Mouse (Mus musculus) left cerebral cortex, adult 11 months (tissue): ENCODE measurements around the gene Abhd10.

ENCODE experiments used
- DNase-seq: peaks from one replicate; pipeline ENCODE4 v3.0.0; 2022; ENCODE audit warnings: low spot score

Gene Abhd10

DNA sequence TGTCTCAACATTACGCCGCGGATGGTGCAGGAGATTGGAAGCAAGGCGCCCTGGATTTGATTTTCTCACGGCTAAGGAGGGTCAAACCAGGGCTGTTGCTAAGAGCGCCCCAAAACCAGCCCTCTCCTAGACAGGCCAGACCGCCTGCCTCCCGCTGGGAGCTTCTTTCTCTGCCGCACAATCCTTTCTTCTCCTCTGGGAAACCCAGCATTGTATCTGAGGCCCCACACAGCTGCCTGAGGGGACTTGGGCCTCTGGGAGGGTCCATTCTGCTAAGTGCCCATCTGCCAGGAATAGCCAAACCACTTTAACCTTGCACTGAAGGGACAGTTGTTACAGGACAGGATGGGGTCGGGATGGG, 18.0 kb downstream of the Abhd10 start:
- no peak for DNase-seq

DNA sequence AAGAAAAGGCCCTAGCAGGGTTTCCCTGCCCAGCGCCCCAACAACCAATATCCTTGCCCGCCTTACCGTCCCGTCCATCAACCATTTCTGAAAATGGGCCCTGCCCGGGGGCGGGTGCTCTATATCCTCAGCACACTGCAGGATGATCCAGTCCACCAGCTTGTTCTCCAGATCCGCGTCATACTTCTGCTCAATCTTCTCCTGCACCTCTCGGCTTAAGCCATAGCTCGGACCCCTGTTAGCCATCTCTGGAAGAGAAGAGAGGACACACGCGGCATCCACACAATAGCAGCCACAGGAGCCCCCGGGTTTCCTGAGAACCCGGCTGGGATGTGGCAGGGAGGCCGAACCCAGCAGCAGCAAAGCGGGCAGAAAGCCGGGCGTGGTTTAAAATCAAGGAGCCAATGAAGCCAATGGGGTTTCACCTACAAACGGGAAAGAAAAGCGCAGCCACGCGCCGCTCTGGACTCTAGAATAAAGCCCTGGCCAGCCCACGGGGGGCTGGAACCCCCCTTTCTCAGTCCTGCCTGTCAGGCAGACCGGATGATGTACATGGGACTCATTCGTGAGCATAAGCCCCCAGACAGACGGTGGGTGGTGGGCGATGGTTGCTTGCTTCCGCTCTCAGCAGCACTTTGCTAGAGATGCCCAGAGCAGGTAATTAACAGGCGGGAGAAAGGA, 18.6 kb downstream of the Abhd10 start, which contains the start of gene Tagln3:
Gene Tagln3, minus strand, starts transcription at position 548 of the 681 bp plus-strand sequence.
- peak; percentile 67 for DNase-seq

- no peak for DNase-seq
Measured at GRCm38 (mm10) chr16:45723172-45723901, 19.4 kb downstream of the Abhd10 start.

DNA sequence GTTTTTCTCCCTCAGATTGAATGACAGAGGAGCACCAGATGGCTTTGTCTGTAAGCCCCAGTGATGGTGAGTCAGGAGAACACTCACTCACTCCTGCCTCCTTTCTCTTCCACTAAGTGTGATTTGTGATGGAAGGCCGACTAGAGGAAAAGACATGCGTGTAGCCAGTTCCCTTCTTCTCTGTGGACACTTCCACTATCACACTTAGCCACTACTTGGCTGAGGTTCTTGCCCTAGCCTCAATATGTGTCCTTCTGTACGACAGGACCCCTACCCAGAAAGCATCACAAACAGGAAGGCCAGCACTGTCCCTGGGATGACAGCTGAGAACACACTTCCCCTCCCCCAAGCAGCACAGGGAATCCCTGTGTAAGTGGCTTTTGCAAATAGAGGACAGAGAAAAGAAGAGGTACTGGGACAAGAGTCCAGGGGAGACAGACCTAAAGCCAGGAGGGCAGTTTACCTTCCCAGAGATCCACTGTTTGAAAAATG, 20.2 kb downstream of the Abhd10 start:
- no peak for DNase-seq

GRCm38 (mm10) chr16:45720022-45720630, 22.6 kb downstream of the Abhd10 start:
- DNase-seq: no peak

GRCm38 (mm10) chr16:45718296-45718695, 24.5 kb downstream of the Abhd10 start:
- DNase-seq: no peak

DNA sequence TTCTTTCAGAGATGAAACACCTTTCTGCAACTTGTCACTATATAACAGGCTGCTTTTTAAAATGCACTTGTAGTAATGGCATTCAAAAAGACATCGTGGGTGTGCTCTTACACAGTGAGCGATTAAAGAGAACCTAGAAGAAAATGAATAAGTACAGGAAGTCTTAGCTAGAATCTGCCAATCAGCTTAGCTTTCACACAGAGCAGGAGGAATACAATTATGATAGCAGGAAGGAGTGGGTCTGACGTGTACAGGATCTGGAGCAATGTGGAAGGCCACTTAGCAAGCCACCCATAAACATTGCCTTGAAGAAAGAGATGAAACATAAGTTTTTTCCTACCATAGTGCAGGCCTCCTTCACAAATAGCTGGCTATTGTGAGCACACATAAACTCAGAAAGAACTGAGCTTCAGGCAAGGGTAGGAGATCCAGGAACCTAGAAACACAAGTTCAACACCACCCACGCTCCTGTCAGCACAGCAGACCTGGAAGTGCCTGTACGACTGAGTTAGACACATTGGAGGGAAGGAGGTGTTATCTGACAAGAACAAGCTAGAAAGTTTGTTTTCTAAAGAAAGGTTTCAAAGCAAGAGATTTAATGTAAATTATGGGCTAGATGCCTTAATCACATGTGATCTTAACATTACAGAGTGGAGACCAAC, 28.1 kb downstream of the Abhd10 start:
- DNase-seq: peak; percentile 42

- no peak for DNase-seq
Measured at GRCm38 (mm10) chr16:45713878-45714277, 28.9 kb downstream of the Abhd10 start.

- DNase-seq: no peak
Measured at GRCm38 (mm10) chr16:45713261-45713660, 29.5 kb downstream of the Abhd10 start.

GRCm38 (mm10) chr16:45711263-45711662, 31.5 kb downstream of the Abhd10 start:
- no peak for DNase-seq

DNA sequence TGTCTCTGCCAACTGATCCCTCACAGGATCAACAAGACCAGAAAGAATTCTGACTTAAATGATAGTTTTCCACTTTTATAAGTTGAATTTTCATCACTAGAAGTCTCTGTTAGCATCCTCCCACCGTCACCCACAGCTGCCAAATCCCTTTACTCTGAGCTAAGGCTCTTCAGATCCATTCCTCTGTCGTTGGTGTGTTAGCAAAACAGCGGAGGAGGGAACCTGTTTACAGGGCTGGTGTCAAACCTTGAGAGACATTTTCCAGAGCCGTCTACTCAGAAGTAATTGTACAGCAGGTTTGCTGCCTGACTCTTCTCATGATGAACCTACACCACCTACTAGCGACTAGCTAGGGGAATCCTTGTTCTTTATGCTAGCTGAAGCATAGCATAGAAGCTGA, 43.5 kb downstream of the Abhd10 start:
- DNase-seq: no peak

DNA sequence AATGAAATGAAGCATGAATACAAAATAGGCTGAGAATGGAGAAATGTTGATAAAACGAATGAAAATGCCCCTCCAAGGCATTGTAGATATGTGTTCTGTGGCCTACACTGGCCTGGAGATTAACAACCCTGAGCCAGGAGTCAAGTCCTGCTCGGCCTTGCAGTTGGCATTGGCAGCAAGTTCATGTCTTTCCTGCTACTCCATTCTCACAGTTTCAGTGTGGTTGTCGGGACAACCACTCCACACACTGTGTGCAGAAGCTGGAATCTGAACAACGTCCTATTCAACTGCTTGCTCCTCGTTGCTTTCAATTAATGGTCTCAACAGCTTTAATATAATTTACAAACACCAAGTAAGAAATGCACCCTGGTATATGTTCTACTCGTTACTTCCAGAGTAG, 44.8 kb downstream of the Abhd10 start:
- DNase-seq: no peak

- no peak for DNase-seq
Measured at GRCm38 (mm10) chr16:45695445-45696160, 47.2 kb downstream of the Abhd10 start.

GRCm38 (mm10) chr16:45693558-45693957, 49.2 kb downstream of the Abhd10 start, which contains the start of gene Tmprss7:
Gene Tmprss7 (minus strand): TSS chr16:45693658.
- no peak for DNase-seq

- DNase-seq: no peak
Measured at GRCm38 (mm10) chr16:45692851-45693250, 49.9 kb downstream of the Abhd10 start.

- DNase-seq: no peak
Measured at GRCm38 (mm10) chr16:45690178-45690577, 52.6 kb downstream of the Abhd10 start.

- no peak for DNase-seq
Measured at GRCm38 (mm10) chr16:45686833-45687232, 55.9 kb downstream of the Abhd10 start.

DNA sequence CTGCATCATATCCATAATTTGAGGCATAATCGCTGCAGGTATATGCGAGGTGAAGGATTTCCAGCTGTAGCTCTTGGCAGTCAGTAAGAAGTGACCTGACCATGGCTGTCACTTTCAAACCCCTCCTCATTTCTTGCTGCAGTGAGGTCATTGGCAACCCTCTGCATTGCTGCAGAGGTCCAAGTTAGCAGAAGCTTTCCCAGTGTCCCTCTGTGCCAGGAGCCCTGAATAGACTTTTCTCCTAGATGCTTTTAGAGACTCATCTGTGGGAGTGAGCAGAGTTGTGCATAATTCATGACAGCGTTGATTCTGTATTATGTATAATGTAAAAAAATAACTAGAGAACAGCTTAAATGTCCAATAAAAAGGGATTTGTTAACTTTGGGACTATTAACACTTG, 57.5 kb downstream of the Abhd10 start:
- no peak for DNase-seq

- DNase-seq: no peak
Measured at GRCm38 (mm10) chr16:45684815-45685214, 57.9 kb downstream of the Abhd10 start.
